Mouse (Mus musculus): ENCODE results near the gene Rsl1d1. TPM values are rescaled to one million over a fixed set of nuclear protein-coding genes. Genes with fewer than 3 reads are reported as not detected.

Rsl1d1 gene
- 229 and 276 TPM in 2 replicates for total RNA-seq (2014; fragmentation: Nextera tagmentation)
- 224 and 269 TPM in 2 replicates for total RNA-seq (2017)
- polyA plus RNA-seq (2012): 30.1 and 44.2 TPM in 2 replicates

DNA sequence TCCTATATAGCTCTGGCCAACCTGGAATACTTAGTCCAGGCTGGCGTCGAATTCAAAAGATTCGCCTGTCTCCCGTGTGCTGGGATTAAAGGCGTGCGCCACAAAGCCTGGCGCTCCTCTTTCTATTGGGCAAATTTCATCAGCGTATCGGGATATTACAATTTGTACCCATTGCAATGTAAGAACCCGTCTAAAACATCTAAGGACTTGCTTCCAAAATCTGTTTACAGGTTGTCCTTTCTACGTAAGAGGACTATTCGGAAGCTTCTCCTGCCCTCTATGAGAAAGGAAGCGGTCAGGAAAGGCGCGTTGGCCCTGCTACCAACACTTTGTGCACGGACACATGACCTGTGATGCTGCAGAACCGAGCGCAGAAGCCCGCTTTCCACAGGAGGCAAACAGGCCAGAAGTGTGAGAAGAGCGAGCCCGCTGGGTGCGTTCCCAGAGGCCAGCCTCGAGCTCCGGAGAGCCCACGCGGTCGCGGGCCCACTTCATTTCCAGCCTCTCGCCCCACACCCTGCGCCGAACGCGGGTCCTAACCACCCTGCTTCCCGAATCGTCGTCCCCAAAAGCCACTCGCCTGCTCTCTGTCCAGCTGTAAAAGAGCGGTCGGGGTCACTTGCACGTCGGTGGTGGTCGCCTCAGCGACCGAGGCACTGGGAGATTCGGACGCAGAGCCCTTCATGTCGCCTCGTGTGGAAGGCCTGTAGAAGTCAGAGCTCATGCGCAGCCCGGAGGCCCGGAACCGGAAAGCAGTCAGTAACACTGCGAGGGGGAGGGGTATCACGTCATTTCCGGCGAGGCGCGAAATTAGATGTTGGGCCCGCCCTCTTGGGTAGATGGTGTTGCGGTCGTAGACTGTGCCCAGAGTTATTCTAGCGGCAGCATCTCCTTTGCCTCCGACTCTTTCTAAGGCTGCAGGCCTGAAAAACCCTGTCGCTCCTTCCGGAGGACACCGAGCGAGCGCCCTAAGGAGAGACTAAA lies at the start of gene Rsl1d1:
Gene Rsl1d1 (minus strand): TSS at position 761 of the 984 bp plus-strand sequence.
- TF ChIP-seq POLR2AphosphoS5 (IDR thresholded peaks at IDR 0.05; ENCODE audit: insufficient replicate concordance, low read depth, low read length) (no peak; the same call in 1 of the 2 replicates), CTCF (IDR thresholded peaks at IDR 0.05; ENCODE audit: low read depth, low read length) (no peak), TAL1 (conservative IDR thresholded peaks at IDR 0.05; ENCODE audit: low read depth, low read length) (no peak), GATA1 (IDR thresholded peaks at IDR 0.05; ENCODE audit: borderline replicate concordance, low read length) (no peak), GATA2 (IDR thresholded peaks at IDR 0.05; ENCODE audit: borderline replicate concordance, low read depth, low read length) (no peak)
- Histone ChIP-seq H3K4me3 (ENCODE audit: low read depth, low read length) (peak within 1 kb of the TSS; percentile 97), H3K27me3 (ENCODE audit: insufficient read depth, low read length) (no peaks in the 10 kb centered on the region), H3K4me1 (ENCODE audit: insufficient read depth, low read depth, low read length) (peaks cover 48% of the 10 kb centered on the region), H3K9me3 (replicated peaks) (no peaks in the 10 kb centered on the region), H3K36me3 (replicated peaks) (peaks cover 64% of the 10 kb centered on the region)
- DNase-seq (ENCODE audit: low spot score): peak; percentile 87
- peak; percentile 92 for ATAC-seq (ENCODE audit: extremely low read depth, insufficient number of reproducible peaks, low FRiP score, poor library complexity, severe bottlenecking)

- H3K4me1 ChIP-seq (ENCODE audit: insufficient read depth, low read depth, low read length): peaks cover 40% of the 10 kb centered on the region
- ATAC-seq (ENCODE audit: extremely low read depth, insufficient number of reproducible peaks, low FRiP score, poor library complexity, severe bottlenecking) (no peak), DNase-seq (ENCODE audit: low spot score) (no peak)
- H3K36me3 ChIP-seq (replicated peaks): peaks cover 58% of the 10 kb centered on the region
- H3K9me3 ChIP-seq (replicated peaks): no peaks in the 10 kb centered on the region
- H3K4me3 ChIP-seq (ENCODE audit: low read depth, low read length): no peak overlapping the region
- no peaks in the 10 kb centered on the region for H3K27me3 ChIP-seq (ENCODE audit: insufficient read depth, low read length)
- no peak for TF ChIP-seq CTCF (IDR thresholded peaks at IDR 0.05; ENCODE audit: low read depth, low read length)
- TF ChIP-seq POLR2AphosphoS5 (IDR thresholded peaks at IDR 0.05; ENCODE audit: insufficient replicate concordance, low read depth, low read length): no peak
- no peak for TF ChIP-seq TAL1 (conservative IDR thresholded peaks at IDR 0.05; ENCODE audit: low read depth, low read length)
- TF ChIP-seq GATA1 (IDR thresholded peaks at IDR 0.05; ENCODE audit: borderline replicate concordance, low read length): no peak
These were observed 44.7 kb upstream of the Rsl1d1 start for GRCm38 (mm10) chr16:11247791-11248190.

- TF ChIP-seq TAL1 (conservative IDR thresholded peaks at IDR 0.05; ENCODE audit: low read depth, low read length) (no peak), CTCF (IDR thresholded peaks at IDR 0.05; ENCODE audit: low read depth, low read length) (no peak), GATA1 (IDR thresholded peaks at IDR 0.05; ENCODE audit: borderline replicate concordance, low read length) (no peak), GATA2 (IDR thresholded peaks at IDR 0.05; ENCODE audit: borderline replicate concordance, low read depth, low read length) (no peak), POLR2AphosphoS5 (IDR thresholded peaks at IDR 0.05; ENCODE audit: insufficient replicate concordance, low read depth, low read length) (no peak)
- ATAC-seq (ENCODE audit: extremely low read depth, insufficient number of reproducible peaks, low FRiP score, poor library complexity, severe bottlenecking): no peak
- no peak for DNase-seq (ENCODE audit: low spot score)
- Histone ChIP-seq H3K36me3 (replicated peaks) (peaks cover 62% of the 10 kb centered on the region), H3K4me3 (ENCODE audit: low read depth, low read length) (no peak overlapping the region), H3K4me1 (ENCODE audit: insufficient read depth, low read depth, low read length) (peaks cover 38% of the 10 kb centered on the region), H3K27me3 (ENCODE audit: insufficient read depth, low read length) (no peaks in the 10 kb centered on the region), H3K9me3 (replicated peaks) (no peaks in the 10 kb centered on the region)
These were observed 42.6 kb upstream of the Rsl1d1 start for GRCm38 (mm10) chr16:11245767-11246166.

GRCm38 (mm10) chr16:11242401-11242800 lies 39.3 kb upstream of the Rsl1d1 start:
- DNase-seq (ENCODE audit: low spot score) (no peak), ATAC-seq (ENCODE audit: extremely low read depth, insufficient number of reproducible peaks, low FRiP score, poor library complexity, severe bottlenecking) (no peak)
- H3K4me1 ChIP-seq (ENCODE audit: insufficient read depth, low read depth, low read length): peaks cover 25% of the 10 kb centered on the region
- peaks cover 62% of the 10 kb centered on the region for H3K36me3 ChIP-seq (replicated peaks)
- TF ChIP-seq GATA2 (IDR thresholded peaks at IDR 0.05; ENCODE audit: borderline replicate concordance, low read depth, low read length): no peak
- TF ChIP-seq TAL1 (conservative IDR thresholded peaks at IDR 0.05; ENCODE audit: low read depth, low read length): no peak
- no peak for TF ChIP-seq GATA1 (IDR thresholded peaks at IDR 0.05; ENCODE audit: borderline replicate concordance, low read length)
- TF ChIP-seq CTCF (IDR thresholded peaks at IDR 0.05; ENCODE audit: low read depth, low read length): no peak
- TF ChIP-seq POLR2AphosphoS5 (IDR thresholded peaks at IDR 0.05; ENCODE audit: insufficient replicate concordance, low read depth, low read length): no peak
- no peak overlapping the region for H3K4me3 ChIP-seq (ENCODE audit: low read depth, low read length)
- no peaks in the 10 kb centered on the region for H3K9me3 ChIP-seq (replicated peaks)
- H3K27me3 ChIP-seq (ENCODE audit: insufficient read depth, low read length): no peaks in the 10 kb centered on the region

DNA sequence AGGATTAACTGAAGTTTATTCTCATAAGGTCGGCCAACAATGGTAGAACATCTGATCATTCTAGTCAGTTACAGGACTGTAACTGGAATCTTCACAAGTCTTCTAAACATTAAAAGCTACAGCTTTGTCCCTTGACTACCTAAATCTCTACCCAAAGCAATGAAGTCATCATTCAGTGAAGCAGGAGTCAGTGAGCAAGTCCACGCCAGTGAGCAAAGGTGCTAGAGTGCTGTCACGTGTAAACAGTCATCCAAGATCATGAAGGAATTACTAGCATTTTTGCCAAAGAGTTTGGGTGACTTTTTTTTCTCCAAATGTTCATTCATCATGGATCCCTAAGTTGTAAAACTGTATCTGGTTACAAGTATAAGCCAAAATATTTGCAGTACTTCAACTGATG lies 14.7 kb upstream of the Rsl1d1 start:
- H3K4me1 ChIP-seq (ENCODE audit: insufficient read depth, low read depth, low read length): no peaks in the 10 kb centered on the region
- DNase-seq (ENCODE audit: low spot score): no peak
- no peaks in the 10 kb centered on the region for H3K9me3 ChIP-seq (replicated peaks)
- ATAC-seq (ENCODE audit: extremely low read depth, insufficient number of reproducible peaks, low FRiP score, poor library complexity, severe bottlenecking): no peak
- no peak for TF ChIP-seq TAL1 (conservative IDR thresholded peaks at IDR 0.05; ENCODE audit: low read depth, low read length)
- TF ChIP-seq GATA1 (IDR thresholded peaks at IDR 0.05; ENCODE audit: borderline replicate concordance, low read length): no peak
- no peak for TF ChIP-seq CTCF (IDR thresholded peaks at IDR 0.05; ENCODE audit: low read depth, low read length)
- TF ChIP-seq POLR2AphosphoS5 (IDR thresholded peaks at IDR 0.05; ENCODE audit: insufficient replicate concordance, low read depth, low read length): no peak
- no peak for TF ChIP-seq GATA2 (IDR thresholded peaks at IDR 0.05; ENCODE audit: borderline replicate concordance, low read depth, low read length)
- peaks cover 88% of the 10 kb centered on the region for H3K36me3 ChIP-seq (replicated peaks)
- no peak overlapping the region for H3K4me3 ChIP-seq (ENCODE audit: low read depth, low read length)
- no peaks in the 10 kb centered on the region for H3K27me3 ChIP-seq (ENCODE audit: insufficient read depth, low read length)

Measured in G1E (cell line).